Comparison of ENCODE assay signal across 10 mouse cellular contexts in the genomic region with DNA sequence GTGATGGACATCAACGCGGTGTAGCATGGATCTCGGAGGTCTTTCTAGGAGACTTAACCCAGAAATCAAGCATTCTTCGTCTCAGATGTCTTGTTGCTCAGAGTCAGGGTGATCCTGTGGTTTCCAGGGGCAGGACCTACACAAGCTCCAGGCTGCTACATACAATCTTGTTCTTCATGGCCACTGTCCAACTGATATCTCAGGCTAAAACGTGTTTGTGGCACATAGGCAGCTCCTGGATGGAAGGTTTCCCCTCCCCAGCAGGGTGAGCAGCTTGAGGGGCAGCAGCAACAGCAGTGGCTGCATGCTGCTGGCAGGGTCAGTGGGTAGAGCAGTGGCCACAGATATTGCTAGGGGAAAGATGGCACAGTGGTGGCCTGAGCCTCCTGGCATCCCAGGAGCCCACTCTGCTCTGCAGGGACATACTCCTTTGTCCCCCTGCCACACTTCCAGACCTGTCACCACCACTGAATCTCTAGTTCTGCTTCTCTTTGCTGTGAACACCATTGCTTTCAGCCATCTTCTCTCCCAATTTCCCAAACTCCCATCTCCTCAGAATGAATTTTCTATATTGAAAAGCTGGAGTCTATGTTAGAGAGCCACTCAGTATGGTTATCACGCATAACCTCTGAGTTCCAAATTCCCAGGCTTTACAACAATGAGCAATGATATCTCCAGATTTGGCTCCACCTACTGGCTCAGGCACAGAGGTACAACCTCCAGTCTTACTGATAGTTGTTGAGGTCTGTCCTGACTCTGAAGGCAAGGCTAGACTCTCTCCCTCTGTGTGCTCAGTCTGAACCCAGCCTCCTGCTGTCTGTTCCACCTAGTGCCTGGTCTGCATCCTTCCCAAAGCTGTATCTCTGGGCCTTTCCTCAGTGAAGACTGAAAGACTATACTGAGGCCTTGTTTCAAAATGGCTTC. TPM values are rescaled to one million over a fixed set of nuclear protein-coding genes. Genes with fewer than 3 reads are reported as not detected.
DNase-seq lines count a peak whose midpoint lies in the region; ATAC-seq lines count a peak whose summit lies in the region.
"Had no signal": no experiment of that assay in that cellular context is flagged by ENCODE, and none has a peak within 500 bp of the region (broad histone marks: within the 10 kb centered on the region; RNA-seq: fewer than 3 reads in every experiment).

No protein-coding gene starts in this region.

- no peaks in the 10 kb centered on the region for H3K9me3 ChIP-seq in midbrain, embryonic 13.5 days
- H3K9me3 ChIP-seq: embryonic facial prominence, embryonic 13.5 days had no signal

- no peak overlapping the region for H3K27ac ChIP-seq in midbrain, embryonic 13.5 days
- H3K27ac ChIP-seq: embryonic facial prominence, embryonic 13.5 days had no signal

- no peak overlapping the region for H3K4me3 ChIP-seq in midbrain, embryonic 13.5 days (replicated peaks)
- H3K4me3 ChIP-seq: embryonic facial prominence, embryonic 13.5 days had no signal

- H3K27me3 ChIP-seq in midbrain, embryonic 13.5 days: no peaks in the 10 kb centered on the region
- H3K27me3 ChIP-seq: embryonic facial prominence, embryonic 13.5 days had no signal

- 69% methylated on average over 6 of the region's 6 CpGs for WGBS in midbrain, embryonic 13.5 days

- H3K4me2 ChIP-seq in midbrain, embryonic 13.5 days (replicated peaks): no peak overlapping the region
- H3K4me2 ChIP-seq: embryonic facial prominence, embryonic 13.5 days had no signal

- intact Hi-C loops in left cerebral cortex, postnatal 4 days (cut with DNase I): no loop called here

- no peaks in the 10 kb centered on the region for H3K36me3 ChIP-seq in midbrain, embryonic 13.5 days
- H3K36me3 ChIP-seq: embryonic facial prominence, embryonic 13.5 days had no signal

- no peaks in the 10 kb centered on the region for H3K4me1 ChIP-seq in midbrain, embryonic 13.5 days (replicated peaks)
- H3K4me1 ChIP-seq: embryonic facial prominence, embryonic 13.5 days had no signal

- peak; percentile 78 for ATAC-seq in granulocyte monocyte progenitor cell, adult 5-6 weeks (replicated peaks; ENCODE audit: poor library complexity, severe bottlenecking)
- ATAC-seq in midbrain, embryonic 13.5 days: peak; percentile 82

- peak; percentile 5 for DNase-seq in ovary, postnatal 14 days (ENCODE audit: low spot score)
- DNase-seq in ovary, postnatal 10 days (ENCODE audit: low spot score): no peak
- peak; percentile 68 for DNase-seq in brain, adult 2 months (ENCODE audit: low read depth, low spot score)
- DNase-seq in left cerebral cortex, postnatal 4 days: peak; percentile 5
- DNase-seq in ovary, adult 18-20 months (ENCODE audit: low spot score): no peak
- DNase-seq in urinary bladder, adult 2 months (ENCODE audit: low spot score): no peak

- H3K9ac ChIP-seq in midbrain, embryonic 13.5 days (replicated peaks): no peak overlapping the region
- H3K9ac ChIP-seq: embryonic facial prominence, embryonic 13.5 days had no signal

RNA-seq across cellular contexts. Expression of a gene that starts 36.8 kb away (rescaled TPM):
- not detected in 2 replicates for total RNA-seq in granulocyte monocyte progenitor cell, adult 5-6 weeks (2014; fragmentation: Nextera tagmentation)
- not detected in 2 replicates for total RNA-seq in granulocyte monocyte progenitor cell, adult 5-6 weeks (2017)
- total RNA-seq in left cerebral cortex, postnatal 4 days (2021): not detected
- polyA plus RNA-seq in midbrain, embryonic 13.5 days (2015; fragmentation: Nextera tagmentation; extraction: Ambion mirVana): not detected in 2 replicates
- polyA plus RNA-seq in urinary bladder, adult 2 months (2012; rRNA removed): not detected in 2 replicates
- total RNA-seq: left cerebral cortex, postnatal 25 days had no signal
- polyA plus RNA-seq: embryonic facial prominence, embryonic 13.5 days had no signal

RNA-seq across cellular contexts. Expression of a gene that starts 41.0 kb away (rescaled TPM):
- total RNA-seq in granulocyte monocyte progenitor cell, adult 5-6 weeks (2014; fragmentation: Nextera tagmentation): not detected in 2 replicates
- 0.13 TPM in 1 of 2 replicates, not detected in the other for total RNA-seq in granulocyte monocyte progenitor cell, adult 5-6 weeks (2017)
- under 1 TPM in 1 of 2 experiments, not detected in 1; 0.18 TPM for total RNA-seq in left cerebral cortex, postnatal 4 days (2021)
- 0.11 TPM in 1 of 2 replicates, not detected in the other for polyA plus RNA-seq in midbrain, embryonic 13.5 days (2015; fragmentation: Nextera tagmentation; extraction: Ambion mirVana)
- polyA plus RNA-seq in urinary bladder, adult 2 months (2012; rRNA removed): not detected in 2 replicates
- total RNA-seq: left cerebral cortex, postnatal 25 days had no signal
- polyA plus RNA-seq: embryonic facial prominence, embryonic 13.5 days had no signal

Comparison
In these comparisons a context has a peak if more than half of its experiments do, and no peak if none do; other contexts are left out.
1. DNase-seq: peak in ovary, postnatal 14 days (single experiment), brain, adult 2 months (single experiment) and left cerebral cortex, postnatal 4 days (single experiment); none in ovary, postnatal 10 days (single experiment), ovary, adult 18-20 months (single experiment) and urinary bladder, adult 2 months (single experiment).